Mouse (Mus musculus) spleen, adult 2 months (tissue): ENCODE measurements around the gene Nmrk2.

Experiments used
- CTCF ChIP-seq: fragments of 200-500 bp; IDR thresholded peaks from 2 replicates; pipeline ENCODE4 v1.5.1; 2011; ENCODE audit warnings: mild to moderate bottlenecking, inconsistent platforms; ENCODE audit not compliant: insufficient read depth, insufficient read length, insufficient replicate concordance; ENCODE audit errors: extremely low read depth
- POLR2A ChIP-seq: fragments of 200-500 bp; IDR thresholded peaks from 2 replicates; pipeline ENCODE4 v1.6.1; 2011; ENCODE audit warnings: low read depth, low read length, inconsistent platforms

DNA sequence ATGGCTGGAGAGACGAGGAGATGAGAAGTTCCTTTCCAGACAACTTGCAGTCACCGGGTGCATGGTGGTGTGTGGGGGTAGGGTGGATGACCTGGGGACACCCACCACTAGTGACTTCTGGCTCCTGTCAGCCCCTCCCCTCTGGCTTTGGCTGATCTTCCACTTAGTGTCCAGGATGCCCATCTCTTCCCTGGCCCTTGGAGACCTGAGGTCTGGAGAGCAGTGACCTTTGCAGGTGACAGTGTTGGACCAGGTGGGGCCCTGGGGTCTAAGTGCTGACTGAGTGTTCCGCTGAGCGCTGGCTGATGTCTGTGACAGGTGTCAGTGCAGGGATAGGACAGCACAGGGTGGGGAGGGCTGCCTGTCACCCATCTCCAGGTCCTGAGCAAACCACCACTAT is 6.6 kb downstream of the Nmrk2 start:
- TF ChIP-seq POLR2A (no peak), CTCF (no peak)
